Mouse (Mus musculus) heart, postnatal 0 days (tissue): Measurements from ENCODE around the gene Gm5624. TPM values are rescaled to one million over a fixed set of nuclear protein-coding genes. Genes with fewer than 3 reads are reported as not detected.
"Not testable (repeated sequence)": the region's sequence is repeated elsewhere in the genome, so short reads cannot be mapped to it uniquely, and the experiment has no call there.

Experiments
- ATAC-seq: fragments of 200-750 bp; cut with Nextera tagmentation; 2 replicates; pipeline ENCODE4 v1.8.0; 2017; ENCODE audit warnings: low read depth, moderate number of reproducible peaks, moderate library complexity; ENCODE audit not compliant: insufficient read depth
- DNase-seq: peaks from one replicate; pipeline ENCODE4 v3.0.0-alpha.2; 2016; ENCODE audit warnings: low spot score
- H3K27ac ChIP-seq: fragments of 300-500 bp; sonication (generic); 2 replicates; pipeline ENCODE4 v1.5.1; 2014; ENCODE audit warnings: low read depth, mild to moderate bottlenecking
- H3K27me3 ChIP-seq: fragments of 300-500 bp; sonication (generic); 2 replicates; pipeline ENCODE4 v1.6.1; 2014; ENCODE audit warnings: low read length, mixed read lengths; ENCODE audit not compliant: control insufficient read depth, insufficient read depth
- H3K36me3 ChIP-seq: fragments of 300-500 bp; sonication (generic); replicated peaks from 2 replicates; pipeline ENCODE4 v1.6.1; 2014; ENCODE audit warnings: low read length, mixed read lengths; ENCODE audit not compliant: control insufficient read depth, insufficient read depth
- H3K4me1 ChIP-seq: fragments of 300-500 bp; sonication (generic); 2 replicates; pipeline ENCODE4 v1.6.1; 2014; ENCODE audit warnings: antibody characterized with exemption; ENCODE audit not compliant: control insufficient read depth, insufficient read depth
- H3K4me2 ChIP-seq: fragments of 300-500 bp; sonication (generic); 2 replicates; pipeline ENCODE4 v1.6.1; 2014; ENCODE audit warnings: low read depth, mild to moderate bottlenecking, low read length, moderate library complexity
- H3K4me3 ChIP-seq: fragments of 300-500 bp; sonication (generic); 2 replicates; pipeline ENCODE4 v1.5.1; 2014; ENCODE audit warnings: low read depth, low read length
- H3K9ac ChIP-seq: fragments of 300-500 bp; sonication (generic); replicated peaks from 2 replicates; pipeline ENCODE4 v1.6.1; 2014; ENCODE audit warnings: low read depth, low read length, mixed read lengths
- H3K9me3 ChIP-seq: fragments of 300-500 bp; sonication (generic); replicated peaks from 2 replicates; pipeline ENCODE4 v1.6.1; 2016; ENCODE audit warnings: low read length; ENCODE audit not compliant: control insufficient read depth
- WGBS: fragments of 180-500 bp; shearing (Covaris S2); extraction: QIAGEN DNeasy Blood & Tissue Kit; methylation state at CpG from one replicate; pipeline ENCODE4 v1.1.7; 2014; 5-methylcytosine and 5-hydroxymethylcytosine counted together
- polyA plus RNA-seq: library from polyadenylated mRNA; unstranded; fragments of >200 nt; fragmentation: Nextera tagmentation; extraction: Ambion mirVana; gene quantifications from 2 replicates; pipeline ENCODE4 v1.2.1, GENCODE M21; 2015
- total RNA-seq: library from RNA; depleted of rRNA; stranded (reverse); fragments of >200 nt; gene quantifications from 2 replicates; pipeline ENCODE4 v1.2.3, GENCODE M21; 2014; ENCODE audit warnings: low replicate concordance; rRNA removed

The Gm5624 gene
- not detected in 2 replicates for total RNA-seq
- not detected in 2 replicates for polyA plus RNA-seq

- DNase-seq, H3K27ac ChIP-seq, H3K9me3 ChIP-seq, H3K4me2 ChIP-seq, H3K27me3 ChIP-seq, H3K36me3 ChIP-seq, H3K9ac ChIP-seq, H3K4me1 ChIP-seq, H3K4me3 ChIP-seq, ATAC-seq: not testable (repeated sequence)
- 59% methylated on average over 4 of the region's 4 CpGs for WGBS
Measured at GRCm38 (mm10) chr14:44627737-44628136, at the start of gene Gm5624. TSS of gene Gm5624 (minus strand) at chr14:44627938.

- not testable (repeated sequence) for ATAC-seq, H3K9ac ChIP-seq, H3K4me3 ChIP-seq, DNase-seq, H3K4me2 ChIP-seq, H3K27ac ChIP-seq, H3K36me3 ChIP-seq, H3K27me3 ChIP-seq, H3K9me3 ChIP-seq, H3K4me1 ChIP-seq
- 64% methylated on average over 2 of the region's 2 CpGs for WGBS
Measured at GRCm38 (mm10) chr14:44591765-44592164, 36.0 kb downstream of the Gm5624 start.

- not testable (repeated sequence) for H3K9me3 ChIP-seq, H3K27ac ChIP-seq, ATAC-seq, H3K36me3 ChIP-seq, H3K27me3 ChIP-seq, DNase-seq, H3K9ac ChIP-seq, H3K4me2 ChIP-seq, H3K4me1 ChIP-seq, H3K4me3 ChIP-seq
- 74% methylated on average over 4 of the region's 4 CpGs for WGBS
Measured at GRCm38 (mm10) chr14:44582853-44583252, 44.9 kb downstream of the Gm5624 start, which contains the start of gene Gm8247. TSS of gene Gm8247 (plus strand) at chr14:44583153.

GRCm38 (mm10) chr14:44547961-44548360, 79.8 kb downstream of the Gm5624 start:
- H3K36me3 ChIP-seq, DNase-seq, H3K9ac ChIP-seq, H3K27ac ChIP-seq, H3K4me3 ChIP-seq, H3K9me3 ChIP-seq, H3K4me1 ChIP-seq, H3K4me2 ChIP-seq, H3K27me3 ChIP-seq, ATAC-seq: not testable (repeated sequence)
- WGBS = 56% methylated on average over 3 of the region's 5 CpGs

- ATAC-seq, H3K27ac ChIP-seq, H3K36me3 ChIP-seq, H3K4me2 ChIP-seq, H3K27me3 ChIP-seq, H3K9me3 ChIP-seq, DNase-seq, H3K4me1 ChIP-seq, H3K9ac ChIP-seq, H3K4me3 ChIP-seq: not testable (repeated sequence)
- 66% methylated on average over 5 of the region's 5 CpGs for WGBS
Measured at GRCm38 (mm10) chr14:44517976-44518375, 109.8 kb downstream of the Gm5624 start, which contains the start of gene Gm17093. TSS of gene Gm17093 (plus strand) at chr14:44518276.

Other genes starting within 250 kb of the Gm5624 start
- not detected in 2 replicates for gene Gm3371, start 217.2 kb downstream of the Gm5624 start, total RNA-seq
- gene Gm3371, start 217.2 kb downstream of the Gm5624 start, polyA plus RNA-seq = not detected in 2 replicates
- gene Gm8232, start 194.3 kb downstream of the Gm5624 start, total RNA-seq = not detected in 2 replicates
- not detected in 2 replicates for gene Gm8232, start 194.3 kb downstream of the Gm5624 start, polyA plus RNA-seq
- not detected in 2 replicates for gene BC061237, start 135.5 kb downstream of the Gm5624 start, total RNA-seq
- not detected in 2 replicates for gene BC061237, start 135.5 kb downstream of the Gm5624 start, polyA plus RNA-seq
- not detected in 2 replicates for gene Gm17093, start 109.7 kb downstream of the Gm5624 start, total RNA-seq
- not detected in 2 replicates for gene Gm17093, start 109.7 kb downstream of the Gm5624 start, polyA plus RNA-seq
- gene Gm8247, start 44.8 kb downstream of the Gm5624 start, total RNA-seq = not detected in 2 replicates
- not detected in 2 replicates for gene Gm8247, start 44.8 kb downstream of the Gm5624 start, polyA plus RNA-seq
- gene Gm8257, start 78.5 kb upstream of the Gm5624 start, total RNA-seq = not detected in 2 replicates
- gene Gm8257, start 78.5 kb upstream of the Gm5624 start, polyA plus RNA-seq = not detected in 2 replicates
- gene Gm8267, start 122.4 kb upstream of the Gm5624 start, total RNA-seq = not detected in 2 replicates
- not detected in 2 replicates for gene Gm8267, start 122.4 kb upstream of the Gm5624 start, polyA plus RNA-seq
- not detected in 2 replicates for gene Ptgdr, start 231.4 kb upstream of the Gm5624 start, total RNA-seq
- not detected in 2 replicates for gene Ptgdr, start 231.4 kb upstream of the Gm5624 start, polyA plus RNA-seq